Mouse (Mus musculus) neural tube, embryonic 11.5 days (tissue): ENCODE results near the gene Elp4. TPM values are rescaled to one million over a fixed set of nuclear protein-coding genes. Genes with fewer than 3 reads are reported as not detected.

Source experiments
- ATAC-seq: fragments of 200-750 bp; cut with Nextera tagmentation; 2 replicates; pipeline ENCODE4 v1.8.0; 2017; ENCODE audit warnings: moderate number of reproducible peaks, mild to moderate bottlenecking, moderate TSS enrichment, moderate library complexity; ENCODE audit not compliant: insufficient read depth, low FRiP score, low TSS enrichment
- DNase-seq: peaks from one replicate; pipeline ENCODE4 v3.0.0-alpha.2; 2015; ENCODE audit warnings: low spot score
- H3K27ac ChIP-seq: fragments of 300-500 bp; sonication (generic); 2 replicates; pipeline ENCODE4 v1.5.1; 2014; ENCODE audit warnings: low read depth, mild to moderate bottlenecking, low read length
- H3K27me3 ChIP-seq: fragments of 300-500 bp; sonication (generic); 2 replicates; pipeline ENCODE4 v1.6.1; 2014; ENCODE audit warnings: mild to moderate bottlenecking, low read length, mixed read lengths; ENCODE audit not compliant: control insufficient read depth, insufficient read depth
- H3K36me3 ChIP-seq: fragments of 300-500 bp; sonication (generic); 2 replicates; pipeline ENCODE4 v1.6.1; 2014; ENCODE audit warnings: mild to moderate bottlenecking, low read length, moderate library complexity, mixed read lengths; ENCODE audit not compliant: control insufficient read depth, insufficient read depth
- H3K4me1 ChIP-seq: fragments of 300-500 bp; sonication (generic); 2 replicates; pipeline ENCODE4 v1.6.1; 2014; ENCODE audit warnings: low read length, mixed read lengths; ENCODE audit not compliant: control insufficient read depth, insufficient read depth
- H3K4me2 ChIP-seq: fragments of 300-500 bp; sonication (generic); 2 replicates; pipeline ENCODE4 v1.6.1; 2014; ENCODE audit warnings: low read depth, mild to moderate bottlenecking, moderate library complexity
- H3K4me3 ChIP-seq: fragments of 300-500 bp; sonication (generic); 2 replicates; pipeline ENCODE4 v1.5.1; 2014; ENCODE audit warnings: low read depth, low read length
- H3K9ac ChIP-seq: fragments of 300-500 bp; sonication (generic); 2 replicates; pipeline ENCODE4 v1.6.1; 2014; ENCODE audit warnings: mild to moderate bottlenecking, low read length
- H3K9me3 ChIP-seq: fragments of 300-500 bp; sonication (generic); 2 replicates; pipeline ENCODE4 v1.6.1; 2016; ENCODE audit warnings: low read length; ENCODE audit not compliant: control insufficient read depth
- WGBS: fragments of 180-500 bp; shearing (Covaris S2); extraction: QIAGEN DNeasy Blood & Tissue Kit; methylation state at CpG from one replicate; pipeline ENCODE4 v1.1.7; 2014; 5-methylcytosine and 5-hydroxymethylcytosine counted together
- polyA plus RNA-seq: library from polyadenylated mRNA; unstranded; fragments of >200 nt; fragmentation: Nextera tagmentation; extraction: Ambion mirVana; gene quantifications from 2 replicates; pipeline ENCODE4 v1.2.1, GENCODE M21; 2014

The Elp4 gene
- polyA plus RNA-seq, 1 experiment from 2014 or later = 53.2 TPM

DNA sequence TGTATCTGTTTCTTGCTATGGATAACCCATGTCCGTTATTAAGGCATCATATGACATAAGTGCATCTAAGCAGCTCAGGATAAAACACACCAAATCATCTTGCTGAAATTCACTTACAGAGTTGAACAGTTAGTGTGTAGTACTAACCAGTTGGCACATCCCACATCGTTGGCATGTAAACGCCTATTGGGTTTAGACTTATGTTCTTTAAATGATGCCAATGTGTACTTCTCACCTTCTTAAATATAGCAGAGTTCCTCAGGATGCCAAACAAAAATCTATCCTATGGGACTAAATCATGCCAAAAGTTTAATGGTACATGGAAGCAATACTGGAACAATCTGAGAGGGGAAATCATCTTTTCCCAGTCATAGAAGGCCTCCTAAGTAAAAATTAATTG lies 173.7 kb downstream of the Elp4 start:
- no peak overlapping the region for H3K4me3 ChIP-seq
- ATAC-seq = no peak
- WGBS = 93% methylated on average over 3 of the region's 3 CpGs
- no peaks in the 10 kb centered on the region for H3K4me1 ChIP-seq
- H3K9me3 ChIP-seq = no peaks in the 10 kb centered on the region
- no peak for DNase-seq
- no peak overlapping the region for H3K9ac ChIP-seq
- H3K4me2 ChIP-seq = no peak overlapping the region
- H3K27ac ChIP-seq = no peak overlapping the region
- no peaks in the 10 kb centered on the region for H3K36me3 ChIP-seq
- no peaks in the 10 kb centered on the region for H3K27me3 ChIP-seq

DNA sequence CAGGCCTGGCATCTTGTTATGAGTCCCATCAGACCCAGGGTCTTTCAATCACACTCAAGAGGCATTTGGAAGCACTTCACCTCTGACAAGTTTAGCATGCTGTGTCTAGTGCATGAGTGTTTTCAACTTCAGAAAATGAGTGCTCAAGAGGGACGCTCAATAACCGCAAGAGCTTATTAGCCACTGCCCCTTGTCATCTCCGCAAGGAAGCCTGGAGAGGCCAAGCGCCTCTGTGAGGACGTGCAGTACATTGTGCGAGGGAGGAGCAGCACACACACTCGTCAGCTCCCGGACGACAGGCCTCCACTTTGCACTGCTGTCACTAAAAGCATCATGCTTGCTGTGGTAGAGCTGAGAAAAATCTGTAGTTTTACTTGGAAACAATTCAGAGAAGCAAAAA lies 177.7 kb downstream of the Elp4 start:
- Histone ChIP-seq H3K4me3 (no peak overlapping the region), H3K27ac (no peak overlapping the region), H3K4me2 (no peak overlapping the region), H3K27me3 (no peaks in the 10 kb centered on the region), H3K4me1 (no peaks in the 10 kb centered on the region), H3K36me3 (no peaks in the 10 kb centered on the region), H3K9me3 (no peaks in the 10 kb centered on the region), H3K9ac (no peak overlapping the region)
- ATAC-seq (no peak), DNase-seq (no peak)
- WGBS = 75% methylated on average over 9 of the region's 9 CpGs

GRCm38 (mm10) chr2:105715409-105716115 lies 188.8 kb downstream of the Elp4 start:
- 47% methylated on average over 8 of the region's 8 CpGs for WGBS
- no peak overlapping the region for H3K4me2 ChIP-seq
- ATAC-seq (no peak), DNase-seq (no peak)
- H3K27me3 ChIP-seq = no peaks in the 10 kb centered on the region
- H3K27ac ChIP-seq = no peak overlapping the region
- no peaks in the 10 kb centered on the region for H3K36me3 ChIP-seq
- no peak overlapping the region for H3K4me3 ChIP-seq
- H3K9ac ChIP-seq = no peak overlapping the region
- H3K4me1 ChIP-seq = peaks cover 9% of the 10 kb centered on the region; the same call in 1 of the 2 replicates
- H3K9me3 ChIP-seq = no peaks in the 10 kb centered on the region

DNA sequence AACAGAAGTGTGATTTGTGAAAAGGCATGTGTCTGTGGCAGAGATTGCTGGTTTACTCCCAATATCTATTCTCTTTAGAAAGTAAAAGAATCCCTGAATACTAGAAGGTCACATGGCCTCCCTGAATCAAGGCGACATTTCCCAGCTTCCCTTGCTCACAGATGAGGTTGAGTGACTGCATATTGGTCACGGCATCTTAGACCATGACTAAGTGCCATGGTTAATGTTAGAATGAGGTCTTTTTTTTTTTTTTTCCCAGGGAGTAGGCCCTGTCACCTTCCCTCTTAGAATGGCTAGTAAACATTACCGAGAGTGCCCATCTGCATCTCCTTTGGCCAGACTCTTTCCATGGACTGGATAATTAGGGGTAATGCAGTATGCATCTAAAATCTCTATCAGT lies 193.9 kb downstream of the Elp4 start:
- DNase-seq (no peak), ATAC-seq (peak; percentile 69; the same call in 1 of the 2 replicates)
- H3K36me3 ChIP-seq = no peaks in the 10 kb centered on the region
- 44% methylated on average over 3 of the region's 3 CpGs for WGBS
- no peaks in the 10 kb centered on the region for H3K9me3 ChIP-seq
- H3K4me2 ChIP-seq = no peak overlapping the region
- H3K27me3 ChIP-seq = no peaks in the 10 kb centered on the region
- peaks cover 2% of the 10 kb centered on the region; the same call in 1 of the 2 replicates for H3K4me1 ChIP-seq
- no peak overlapping the region for H3K4me3 ChIP-seq
- no peak overlapping the region for H3K27ac ChIP-seq
- H3K9ac ChIP-seq = no peak overlapping the region

GRCm38 (mm10) chr2:105709126-105709525 lies 195.2 kb downstream of the Elp4 start:
- H3K36me3 ChIP-seq = no peaks in the 10 kb centered on the region
- no peaks in the 10 kb centered on the region for H3K27me3 ChIP-seq
- no peak for DNase-seq
- ATAC-seq = no peak
- 91% methylated on average over 3 of the region's 3 CpGs for WGBS
- H3K4me2 ChIP-seq = no peak overlapping the region
- no peak overlapping the region for H3K27ac ChIP-seq
- H3K4me1 ChIP-seq = no peaks in the 10 kb centered on the region
- H3K9me3 ChIP-seq = no peaks in the 10 kb centered on the region
- no peak overlapping the region for H3K4me3 ChIP-seq
- no peak overlapping the region for H3K9ac ChIP-seq

DNA sequence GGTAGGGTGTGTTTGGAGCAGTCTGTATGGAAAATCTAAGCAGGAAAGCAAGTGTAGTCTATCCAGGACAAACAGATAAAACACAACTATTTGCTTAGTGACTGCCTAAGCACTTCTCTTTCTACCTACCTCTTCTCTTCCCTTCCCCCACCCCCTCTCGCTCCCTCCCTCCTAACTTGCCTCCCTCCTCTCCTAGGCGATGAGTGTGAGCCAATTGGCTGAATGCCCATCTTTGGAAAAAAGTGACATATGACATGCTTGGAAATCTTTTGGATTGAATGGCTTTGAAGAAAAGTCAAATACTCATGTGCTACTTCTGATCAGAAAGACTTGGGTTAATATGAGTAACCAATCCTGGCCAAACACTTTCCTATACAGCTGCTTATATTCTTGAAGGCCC lies 199.0 kb downstream of the Elp4 start:
- no peak overlapping the region for H3K4me2 ChIP-seq
- H3K4me3 ChIP-seq = no peak overlapping the region
- no peak overlapping the region for H3K27ac ChIP-seq
- no peaks in the 10 kb centered on the region for H3K9me3 ChIP-seq
- no peak overlapping the region for H3K9ac ChIP-seq
- WGBS = 79% methylated on average over 2 of the region's 2 CpGs
- H3K4me1 ChIP-seq = no peaks in the 10 kb centered on the region
- no peaks in the 10 kb centered on the region for H3K36me3 ChIP-seq
- DNase-seq = no peak
- no peaks in the 10 kb centered on the region for H3K27me3 ChIP-seq
- ATAC-seq = no peak

- DNase-seq = no peak
Observed at GRCm38 (mm10) chr2:105702586-105702985, 201.8 kb downstream of the Elp4 start.

GRCm38 (mm10) chr2:105701781-105702180 lies 202.6 kb downstream of the Elp4 start:
- DNase-seq = no peak
- no peak for ATAC-seq

More at GRCm38 (mm10) chr2:105702586-105702985, 201.8 kb downstream of the Elp4 start:
- H3K36me3 ChIP-seq = no peaks in the 10 kb centered on the region
- WGBS = 89% methylated on average over 10 of the region's 10 CpGs
- no peaks in the 10 kb centered on the region for H3K4me1 ChIP-seq
- H3K4me3 ChIP-seq = no peak overlapping the region
- no peaks in the 10 kb centered on the region for H3K27me3 ChIP-seq
- H3K9me3 ChIP-seq = no peaks in the 10 kb centered on the region
- no peak overlapping the region for H3K4me2 ChIP-seq
- H3K9ac ChIP-seq = no peak overlapping the region
- no peak overlapping the region for H3K27ac ChIP-seq
- ATAC-seq = no peak

DNA sequence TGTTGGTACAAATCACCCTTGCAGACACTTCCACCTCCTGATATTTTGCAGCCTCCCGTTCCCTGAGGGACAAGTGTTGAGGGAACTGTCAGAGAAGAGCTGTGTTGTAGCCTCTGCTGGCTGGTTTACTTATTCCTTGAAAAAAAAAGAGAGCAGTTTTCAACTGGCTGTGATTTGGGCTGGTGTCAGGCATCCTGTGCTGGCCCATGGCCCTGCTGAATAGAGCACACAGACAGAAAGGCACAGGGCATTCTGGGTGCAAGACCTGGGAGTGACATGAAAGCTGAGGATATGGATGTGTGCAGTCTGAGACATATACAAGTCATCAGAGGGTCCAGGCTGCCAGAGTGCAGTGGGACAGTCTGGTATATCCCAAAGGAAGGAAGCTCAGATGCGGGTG lies 205.7 kb downstream of the Elp4 start:
- H3K27me3 ChIP-seq = no peaks in the 10 kb centered on the region
- ATAC-seq = no peak
- no peaks in the 10 kb centered on the region for H3K36me3 ChIP-seq
- DNase-seq = no peak
- no peaks in the 10 kb centered on the region for H3K9me3 ChIP-seq
- 72% methylated on average over 2 of the region's 2 CpGs for WGBS
- H3K27ac ChIP-seq = no peak overlapping the region
- no peak overlapping the region for H3K4me3 ChIP-seq
- no peaks in the 10 kb centered on the region for H3K4me1 ChIP-seq
- H3K4me2 ChIP-seq = no peak overlapping the region
- no peak overlapping the region for H3K9ac ChIP-seq

More at GRCm38 (mm10) chr2:105701781-105702180, 202.6 kb downstream of the Elp4 start:
- Histone ChIP-seq H3K9me3 (no peaks in the 10 kb centered on the region), H3K27ac (no peak overlapping the region), H3K4me1 (no peaks in the 10 kb centered on the region), H3K4me2 (no peak overlapping the region), H3K36me3 (no peaks in the 10 kb centered on the region), H3K9ac (no peak overlapping the region), H3K4me3 (no peak overlapping the region), H3K27me3 (no peaks in the 10 kb centered on the region)
- 69% methylated on average over 4 of the region's 4 CpGs for WGBS
